Mouse (Mus musculus): Measurements from ENCODE around the gene Lypd1. TPM values are rescaled to one million over a fixed set of nuclear protein-coding genes. Genes with fewer than 3 reads are reported as not detected.

Lypd1 gene
- total RNA-seq (2021) = under 1 TPM; 0.34 to 0.68 TPM

DNA sequence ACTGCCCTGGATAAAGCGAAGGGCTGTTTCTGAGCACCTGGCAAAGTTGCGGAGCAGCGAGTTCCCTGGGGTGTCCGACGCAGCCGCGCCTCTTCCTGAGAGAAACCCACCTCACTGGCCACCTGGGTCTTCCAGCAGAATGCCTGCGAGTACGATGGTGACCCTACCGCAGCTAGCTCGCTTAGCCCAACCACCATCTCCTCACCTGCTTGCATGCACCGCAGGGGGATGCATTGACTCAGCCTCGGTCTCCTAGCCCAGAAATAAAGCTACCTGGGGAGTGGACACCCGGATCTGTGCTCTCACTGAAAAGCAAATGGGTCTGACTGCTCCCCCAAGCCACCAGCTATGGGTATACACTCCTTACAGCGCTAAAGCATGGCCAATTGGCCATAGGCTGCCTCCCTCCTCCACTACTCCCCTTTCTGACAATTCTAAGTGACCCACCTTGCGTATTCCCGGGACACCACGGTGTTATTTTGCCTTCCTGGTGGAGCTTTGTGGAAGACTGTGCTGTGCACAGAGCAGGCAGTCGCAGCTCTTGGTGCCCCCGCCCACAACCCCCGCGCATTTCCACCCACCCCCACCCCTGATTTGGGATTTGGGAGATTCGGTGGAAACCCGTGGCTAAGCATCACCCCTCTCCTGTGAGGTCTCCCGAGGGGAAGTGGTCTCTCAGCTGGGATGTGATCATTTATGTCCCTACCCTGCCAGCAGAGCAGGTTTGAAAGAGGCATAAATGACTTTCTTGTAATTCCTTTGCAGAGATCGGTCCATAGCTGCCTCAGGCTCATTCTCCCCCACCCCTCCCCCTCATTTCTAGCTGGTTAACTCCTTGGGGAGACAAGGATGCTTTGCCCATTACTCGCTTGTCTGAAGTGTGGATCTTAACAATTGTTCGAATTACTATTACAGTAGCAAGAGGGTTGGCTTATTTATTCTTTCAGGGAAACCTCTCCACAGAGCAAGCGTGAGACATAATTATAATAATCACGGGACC, at the start of gene Lypd1:
Gene Lypd1, minus strand, starts transcription at position 501 of the 1,000 bp plus-strand sequence.
- DNase-seq (ENCODE audit: low spot score) = no peak
- intact Hi-C loops (cut with DNase I) = loop anchor here (10.0 kb wide), 1 partner anchor 492 kb away; no protein-coding TSS in a partner anchor

- intact Hi-C loops (cut with DNase I) = no loop called here
- no peak for DNase-seq (ENCODE audit: low spot score)
Measured at GRCm38 (mm10) chr1:125951026-125951425, 38.1 kb upstream of the Lypd1 start.

GRCm38 (mm10) chr1:125949076-125949475, 36.2 kb upstream of the Lypd1 start:
- DNase-seq (ENCODE audit: low spot score) = no peak
- intact Hi-C loops (cut with DNase I) = no loop called here

DNA sequence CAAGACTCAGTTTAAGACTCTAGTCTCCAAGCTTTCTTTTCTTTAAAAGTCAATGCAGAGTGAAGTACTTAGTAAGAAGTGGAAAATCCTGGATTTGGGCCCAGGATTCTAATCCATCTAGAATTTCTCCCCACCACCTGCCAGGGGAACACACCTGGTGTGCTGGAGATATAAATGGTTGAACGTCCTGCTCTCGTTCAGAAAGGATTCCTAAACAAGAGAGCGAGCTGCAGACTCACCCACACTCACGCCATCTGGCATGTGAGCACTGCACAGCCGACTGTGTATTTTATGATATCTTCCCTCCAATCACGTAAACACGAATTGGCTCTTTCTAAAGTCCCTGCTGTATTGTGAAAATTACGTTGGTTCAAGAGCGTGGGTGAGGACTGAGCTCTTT, 32.2 kb upstream of the Lypd1 start:
- intact Hi-C loops (cut with DNase I) = no loop called here
- DNase-seq (ENCODE audit: low spot score) = no peak

DNA sequence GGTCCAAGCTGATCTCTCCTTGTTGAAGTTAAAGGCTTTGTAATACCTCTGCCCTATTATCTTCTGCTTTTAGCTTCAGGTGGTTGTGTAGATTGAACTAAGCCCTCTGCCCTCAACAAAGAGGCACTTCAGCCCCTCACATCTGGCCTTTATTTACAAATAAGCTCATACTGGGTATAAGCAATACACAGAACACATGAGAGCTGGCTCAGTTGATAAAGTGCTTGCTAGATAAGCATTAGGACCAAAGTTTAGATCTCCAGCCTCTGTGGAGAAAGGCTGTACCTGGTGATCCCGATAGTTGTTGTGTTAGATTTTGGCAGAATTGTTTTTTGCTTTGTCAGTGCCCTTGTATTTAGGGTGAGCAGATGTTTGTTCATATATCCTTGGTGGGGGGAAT, 30.4 kb upstream of the Lypd1 start:
- intact Hi-C loops (cut with DNase I) = no loop called here
- no peak for DNase-seq (ENCODE audit: low spot score)

- no peak for DNase-seq (ENCODE audit: low spot score)
- intact Hi-C loops (cut with DNase I) = no loop called here
Measured at GRCm38 (mm10) chr1:125925486-125925885, 12.6 kb upstream of the Lypd1 start.

GRCm38 (mm10) chr1:125923062-125923461, 10.2 kb upstream of the Lypd1 start:
- intact Hi-C loops (cut with DNase I) = no loop called here

GRCm38 (mm10) chr1:125920696-125921095, 7.8 kb upstream of the Lypd1 start:
- intact Hi-C loops (cut with DNase I) = no loop called here
- DNase-seq (ENCODE audit: low spot score) = no peak

More at GRCm38 (mm10) chr1:125923062-125923461, 10.2 kb upstream of the Lypd1 start:
- no peak for DNase-seq (ENCODE audit: low spot score)

DNA sequence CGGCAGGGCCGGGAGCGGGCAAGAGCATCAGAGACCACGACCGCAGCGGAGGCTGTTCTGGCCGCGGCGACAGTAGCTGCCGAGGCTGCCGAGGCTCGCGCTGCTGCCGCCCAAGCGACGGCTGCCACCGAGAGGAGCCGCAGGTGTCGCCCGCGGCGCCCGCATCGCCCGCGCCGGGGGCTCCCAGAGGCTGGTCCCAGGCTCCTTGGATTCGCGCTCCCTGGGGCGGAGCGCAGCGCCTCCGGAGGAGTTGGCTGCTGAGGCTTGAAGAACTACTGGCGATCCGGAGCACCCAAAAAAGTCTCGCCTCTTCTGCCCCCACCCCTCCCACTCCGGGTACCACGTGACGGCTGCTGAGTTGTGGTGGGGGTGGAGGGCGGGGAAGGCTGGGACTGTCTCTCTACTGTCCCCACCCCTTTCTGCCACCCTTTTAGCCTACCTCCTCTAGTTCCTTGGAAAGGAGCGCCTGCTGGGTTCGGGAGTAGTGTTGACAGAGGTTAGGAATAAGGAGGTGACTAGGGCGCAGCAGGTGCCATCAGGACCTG, 928 bp downstream of the Lypd1 start:
- DNase-seq (ENCODE audit: low spot score) = no peak
- intact Hi-C loops (cut with DNase I) = loop anchor here (10.0 kb wide), 1 partner anchor 493 kb away; no protein-coding TSS in a partner anchor

DNA sequence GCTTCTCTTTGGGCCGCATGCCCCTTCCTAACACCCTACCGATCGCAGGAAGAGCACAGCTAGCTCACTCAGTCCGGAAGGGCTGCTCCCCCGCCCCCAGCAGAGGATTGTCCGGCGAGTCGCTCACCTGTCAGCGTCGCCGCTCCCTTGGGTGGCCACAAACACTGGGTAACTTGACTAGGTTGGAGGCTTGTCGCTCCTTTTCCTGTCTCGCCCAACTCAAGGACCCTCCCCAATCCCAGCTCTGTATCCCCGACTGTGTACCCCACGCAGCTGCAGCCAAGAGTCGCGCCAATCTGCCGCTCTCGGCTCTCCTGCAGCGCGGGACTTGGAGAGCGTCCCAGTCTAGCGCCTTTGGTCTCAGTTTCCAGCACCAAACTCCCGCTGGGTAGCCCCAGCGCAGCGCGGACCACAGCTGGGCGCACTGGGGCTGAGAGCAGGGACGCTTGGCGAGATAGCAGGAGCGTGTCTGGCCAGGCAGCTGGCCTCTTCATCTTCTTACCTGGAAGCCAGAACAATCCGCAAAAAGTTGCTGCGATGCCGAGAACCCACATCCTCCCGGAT, 1.5 kb downstream of the Lypd1 start:
- no peak for DNase-seq (ENCODE audit: low spot score)
- intact Hi-C loops (cut with DNase I) = loop anchor here (10.0 kb wide), 1 partner anchor 493 kb away; no protein-coding TSS in a partner anchor

DNA sequence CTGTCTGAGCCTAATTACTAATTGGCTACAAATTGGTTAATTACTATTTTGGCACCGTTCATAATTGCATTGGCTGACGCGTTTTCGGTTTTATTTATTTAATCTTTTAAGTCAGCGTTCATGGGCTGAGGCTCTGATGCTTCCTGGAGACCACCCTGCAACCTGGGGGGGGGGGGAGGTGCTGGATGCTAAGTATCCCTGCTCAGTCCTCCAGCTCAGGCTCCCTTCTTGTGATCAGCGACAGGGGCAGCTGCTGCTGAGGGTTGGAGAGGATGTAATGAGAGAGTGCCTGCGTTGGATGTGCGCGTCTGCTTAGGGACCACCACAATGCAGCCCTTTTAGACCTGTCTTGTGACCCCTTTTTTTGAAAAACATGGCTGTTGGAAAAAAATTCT, 2.0 kb downstream of the Lypd1 start:
- no peak for DNase-seq (ENCODE audit: low spot score)
- intact Hi-C loops (cut with DNase I) = loop anchor here (10.0 kb wide), 1 partner anchor 494 kb away; no protein-coding TSS in a partner anchor

DNA sequence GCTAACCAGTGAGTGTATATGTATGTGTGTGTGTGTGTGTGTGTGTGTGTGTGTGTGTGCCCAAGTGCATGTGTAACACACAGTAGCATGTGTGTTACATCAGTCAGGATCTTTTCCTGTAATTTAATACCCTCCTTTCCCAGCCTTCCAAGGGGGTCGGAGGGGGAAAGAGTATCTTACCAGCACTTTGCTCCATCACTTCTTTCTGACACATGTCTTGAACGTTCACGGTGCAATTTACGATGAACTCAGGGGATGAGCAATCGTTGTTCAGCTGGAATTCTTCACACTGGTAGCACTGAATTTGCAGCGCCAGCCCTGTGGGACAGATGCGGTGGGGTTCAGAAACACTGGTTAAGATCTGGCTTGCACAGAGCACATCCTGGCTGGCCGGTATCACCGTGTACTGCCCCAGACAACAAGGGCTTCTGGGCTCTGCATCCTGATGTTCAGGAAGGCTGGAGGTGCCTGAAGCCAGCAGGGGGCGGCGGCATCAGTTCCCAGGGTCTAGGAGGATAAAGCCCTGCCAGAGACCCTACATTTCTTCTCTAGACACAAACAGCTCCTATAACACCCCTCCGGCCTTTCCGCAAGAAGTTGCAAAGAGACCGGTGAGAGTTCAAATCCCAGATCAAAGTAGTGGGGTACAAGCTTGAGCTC, 2.6 kb downstream of the Lypd1 start:
- DNase-seq (ENCODE audit: low spot score) = no peak

GRCm38 (mm10) chr1:125893158-125893557, 19.7 kb downstream of the Lypd1 start:
- no peak for DNase-seq (ENCODE audit: low spot score)
- intact Hi-C loops (cut with DNase I) = no loop called here

More for the DNA sequence above, 2.6 kb downstream of the Lypd1 start:
- intact Hi-C loops (cut with DNase I) = loop anchor here (10.0 kb wide), 1 partner anchor 494 kb away; no protein-coding TSS in a partner anchor

- no peak for DNase-seq (ENCODE audit: low spot score)
- intact Hi-C loops (cut with DNase I) = no loop called here
Measured at GRCm38 (mm10) chr1:125870056-125870455, 42.8 kb downstream of the Lypd1 start.

GRCm38 (mm10) chr1:125858631-125859030, 54.3 kb downstream of the Lypd1 start:
- DNase-seq (ENCODE audit: low spot score) = no peak
- intact Hi-C loops (cut with DNase I) = no loop called here

DNA sequence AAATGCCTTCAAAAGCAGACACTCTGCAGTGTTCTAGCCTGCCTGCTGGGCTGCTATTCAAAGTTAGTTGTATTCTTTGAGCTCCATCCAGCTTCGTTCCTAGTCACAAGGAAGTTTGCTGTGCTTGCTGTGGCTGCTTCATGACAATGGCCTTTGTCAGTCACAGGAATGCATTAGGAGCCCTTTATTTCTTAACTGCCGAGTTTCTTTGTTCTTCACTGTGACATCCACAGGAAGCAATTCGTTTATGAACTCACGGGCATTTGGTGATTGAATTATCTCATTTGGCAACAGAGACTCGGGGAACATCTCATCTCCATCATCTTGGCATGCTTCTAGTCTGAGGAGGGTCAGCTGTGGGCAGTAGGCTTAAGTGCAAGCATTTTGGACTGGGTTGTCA, 58.3 kb downstream of the Lypd1 start:
- intact Hi-C loops (cut with DNase I) = no loop called here
- DNase-seq (ENCODE audit: low spot score) = no peak

DNA sequence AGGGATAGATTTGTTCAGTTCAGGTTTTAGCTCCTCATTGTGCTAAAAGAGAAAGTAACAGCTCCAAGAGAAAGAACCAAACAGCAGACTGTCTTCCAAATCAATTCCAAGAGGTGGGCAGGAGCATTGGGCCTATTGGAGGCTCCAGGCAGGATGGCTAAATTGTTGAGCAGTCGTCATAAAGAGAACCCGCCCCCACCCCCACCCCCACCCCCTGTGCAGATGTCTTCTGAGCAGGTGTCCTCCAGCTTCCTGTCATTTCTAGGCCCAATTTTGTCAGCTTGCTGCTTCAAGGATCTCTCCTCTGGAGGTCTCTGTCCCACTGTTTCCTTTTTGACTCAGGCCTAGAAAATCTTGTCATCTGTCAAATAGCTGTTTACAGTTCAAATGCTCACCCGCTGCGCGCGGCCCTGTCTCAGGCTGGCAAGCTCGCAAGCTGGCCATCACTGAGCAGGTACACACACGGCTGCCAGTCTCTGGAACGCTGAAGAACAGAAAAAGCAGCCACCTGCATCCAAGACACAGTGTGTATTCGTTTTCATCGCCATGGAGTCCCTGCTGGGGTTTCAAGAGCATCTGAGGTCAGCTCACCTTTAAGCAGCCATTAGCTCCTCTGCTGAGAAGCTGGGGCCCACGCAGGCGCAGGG, 73.0 kb downstream of the Lypd1 start:
- DNase-seq (ENCODE audit: low spot score) = no peak
- intact Hi-C loops (cut with DNase I) = no loop called here

GRCm38 (mm10) chr1:125837507-125837906, 75.4 kb downstream of the Lypd1 start:
- intact Hi-C loops (cut with DNase I) = no loop called here
- no peak for DNase-seq (ENCODE audit: low spot score)

- DNase-seq (ENCODE audit: low spot score) = no peak
- intact Hi-C loops (cut with DNase I) = no loop called here
Measured at GRCm38 (mm10) chr1:125823611-125824010, 89.3 kb downstream of the Lypd1 start.

GRCm38 (mm10) chr1:125821101-125821500, 91.8 kb downstream of the Lypd1 start:
- DNase-seq (ENCODE audit: low spot score) = no peak
- intact Hi-C loops (cut with DNase I) = no loop called here

All from heart, postnatal 25 days (tissue).